Mouse (Mus musculus): Measurements from ENCODE around the gene Gjd3. TPM values are rescaled to one million over a fixed set of nuclear protein-coding genes. Genes with fewer than 3 reads are reported as not detected.

The Gjd3 gene
- polyA plus RNA-seq, 1 experiment = 0.56 TPM

DNA sequence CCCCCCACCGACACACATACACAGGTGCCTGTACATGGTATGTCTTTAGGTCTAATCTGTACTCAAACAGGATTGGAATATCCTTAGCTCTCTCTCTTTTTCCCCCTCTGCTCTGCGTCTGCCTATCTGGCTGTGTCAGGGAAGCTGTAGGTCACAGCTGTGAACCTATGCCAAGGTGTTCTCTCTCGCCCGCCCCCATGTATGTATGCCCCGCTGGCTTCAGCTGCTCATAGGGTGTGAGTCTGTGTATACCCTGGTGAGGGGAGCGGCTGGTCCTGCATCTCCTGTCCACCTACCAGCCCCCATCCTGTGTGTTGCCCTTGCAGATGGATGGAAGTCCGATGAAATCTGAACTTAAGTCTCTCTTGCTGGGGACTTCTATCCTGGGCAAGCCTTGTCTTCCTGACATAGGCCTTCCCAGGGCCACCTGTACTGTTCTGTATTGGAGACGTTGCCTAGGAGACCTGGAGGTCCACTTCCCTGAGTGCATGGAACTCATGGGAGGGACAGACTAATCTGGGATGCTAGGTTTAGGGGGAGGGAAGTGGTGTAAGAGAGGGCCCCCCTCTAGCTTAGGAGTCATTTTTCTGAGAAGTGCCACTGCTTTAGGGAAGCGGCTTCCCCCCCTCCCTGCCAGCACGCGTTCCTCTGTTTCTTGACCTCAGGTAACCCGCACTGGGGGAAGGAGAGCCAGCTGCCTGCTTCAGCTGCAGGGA lies 33.4 kb downstream of the Gjd3 start:
- no peak for DNase-seq (ENCODE audit: low read depth in 1 of 2, low spot score in 2 of 2)
- H3K4me1 ChIP-seq (ENCODE audit: control insufficient read depth, insufficient read depth, insufficient read length) = peaks cover 83% of the 10 kb centered on the region
- no peak overlapping the region for H3K4me3 ChIP-seq (ENCODE audit: extremely low read depth, insufficient read depth, insufficient read length)
- peaks cover 11% of the 10 kb centered on the region for H3K36me3 ChIP-seq (ENCODE audit: control insufficient read depth, insufficient read depth, low read length)
- no peaks in the 10 kb centered on the region for H3K27me3 ChIP-seq (ENCODE audit: control insufficient read depth, insufficient read depth, low read length)
- no peak for TF ChIP-seq POLR2A (IDR thresholded peaks at IDR 0.05; ENCODE audit: low read depth, low read length)
- TF ChIP-seq CTCF (IDR thresholded peaks at IDR 0.05; ENCODE audit: extremely low read depth, insufficient read depth, insufficient read length, insufficient replicate concordance) = no peak
- 43% methylated on average over 12 of the region's 12 CpGs for WGBS
- peak overlapping the region; percentile 78 for H3K27ac ChIP-seq (ENCODE audit: insufficient read depth, low read length)

DNA sequence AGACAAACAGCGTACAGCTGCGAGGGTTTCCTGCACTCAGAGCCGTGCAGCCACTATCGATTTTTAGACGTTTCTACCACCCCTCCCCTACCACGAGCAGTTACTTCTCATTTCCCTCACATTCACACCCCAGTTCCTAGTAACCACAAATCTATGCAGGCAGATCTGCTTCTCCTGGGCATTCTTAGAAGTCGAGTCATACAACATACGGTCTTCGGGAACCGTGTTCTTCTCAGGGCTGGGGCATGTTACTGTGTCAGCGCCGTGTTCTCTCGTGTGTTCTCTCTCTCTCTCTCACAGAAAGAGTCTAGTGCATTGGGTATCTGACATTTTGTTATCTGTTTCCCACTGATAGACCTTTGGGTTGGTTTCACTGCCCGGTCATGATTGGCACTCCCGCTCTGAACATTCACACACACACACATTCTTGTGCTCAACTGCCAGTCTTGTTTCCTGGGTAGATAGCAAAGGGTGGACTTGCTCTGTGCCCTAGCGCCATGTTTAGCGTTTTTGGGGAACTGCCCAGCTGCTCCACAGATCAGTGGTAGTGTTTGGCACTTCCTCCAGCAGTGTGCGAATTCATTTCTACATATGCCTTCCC lies 34.7 kb downstream of the Gjd3 start:
- Histone ChIP-seq H3K27me3 (ENCODE audit: control insufficient read depth, insufficient read depth, low read length) (no peaks in the 10 kb centered on the region), H3K4me1 (ENCODE audit: control insufficient read depth, insufficient read depth, insufficient read length) (peaks cover 82% of the 10 kb centered on the region), H3K4me3 (ENCODE audit: extremely low read depth, insufficient read depth, insufficient read length) (no peak overlapping the region; the same call in 1 of the 2 replicates), H3K27ac (ENCODE audit: insufficient read depth, low read length) (peak overlapping the region; percentile 78), H3K36me3 (ENCODE audit: control insufficient read depth, insufficient read depth, low read length) (peaks cover 11% of the 10 kb centered on the region)
- WGBS = 9% methylated on average over 18 of the region's 18 CpGs
- TF ChIP-seq CTCF (IDR thresholded peaks at IDR 0.05; ENCODE audit: extremely low read depth, insufficient read depth, insufficient read length, insufficient replicate concordance) (no peak), POLR2A (IDR thresholded peaks at IDR 0.05; ENCODE audit: low read depth, low read length) (no peak)
- DNase-seq (ENCODE audit: low read depth in 1 of 2, low spot score in 2 of 2) = no peak

DNA sequence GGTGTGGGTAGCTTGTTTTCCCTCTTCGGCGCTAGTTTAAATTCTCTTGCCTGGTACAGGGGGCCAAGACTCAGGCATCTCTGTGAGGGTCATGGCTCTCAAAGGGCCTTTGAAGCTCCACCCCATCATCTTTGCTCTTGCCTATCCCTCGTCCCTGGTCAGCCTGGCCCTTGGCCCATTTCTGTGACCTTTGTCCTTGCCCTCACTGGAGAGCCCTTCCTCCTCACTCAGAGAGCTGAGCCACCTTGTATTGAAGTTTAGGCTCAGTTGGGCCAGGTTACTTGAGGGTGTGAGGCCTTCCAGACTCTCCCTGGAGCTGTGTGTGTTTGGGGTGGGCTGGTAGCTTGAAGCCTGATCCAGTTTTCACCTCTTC lies 37.2 kb downstream of the Gjd3 start:
- Histone ChIP-seq H3K36me3 (ENCODE audit: control insufficient read depth, insufficient read depth, low read length) (peaks cover 4% of the 10 kb centered on the region), H3K27me3 (ENCODE audit: control insufficient read depth, insufficient read depth, low read length) (no peaks in the 10 kb centered on the region), H3K4me1 (ENCODE audit: control insufficient read depth, insufficient read depth, insufficient read length) (peaks cover 79% of the 10 kb centered on the region), H3K4me3 (ENCODE audit: extremely low read depth, insufficient read depth, insufficient read length) (peak overlapping the region; percentile 11; the same call in 1 of the 2 replicates), H3K27ac (ENCODE audit: insufficient read depth, low read length) (peak overlapping the region; percentile 85)
- no peak for DNase-seq (ENCODE audit: low read depth in 1 of 2, low spot score in 2 of 2)
- 32% methylated on average over 3 of the region's 3 CpGs for WGBS
- TF ChIP-seq POLR2A (IDR thresholded peaks at IDR 0.05; ENCODE audit: low read depth, low read length) = no peak
- TF ChIP-seq CTCF (IDR thresholded peaks at IDR 0.05; ENCODE audit: extremely low read depth, insufficient read depth, insufficient read length, insufficient replicate concordance) = no peak

DNA sequence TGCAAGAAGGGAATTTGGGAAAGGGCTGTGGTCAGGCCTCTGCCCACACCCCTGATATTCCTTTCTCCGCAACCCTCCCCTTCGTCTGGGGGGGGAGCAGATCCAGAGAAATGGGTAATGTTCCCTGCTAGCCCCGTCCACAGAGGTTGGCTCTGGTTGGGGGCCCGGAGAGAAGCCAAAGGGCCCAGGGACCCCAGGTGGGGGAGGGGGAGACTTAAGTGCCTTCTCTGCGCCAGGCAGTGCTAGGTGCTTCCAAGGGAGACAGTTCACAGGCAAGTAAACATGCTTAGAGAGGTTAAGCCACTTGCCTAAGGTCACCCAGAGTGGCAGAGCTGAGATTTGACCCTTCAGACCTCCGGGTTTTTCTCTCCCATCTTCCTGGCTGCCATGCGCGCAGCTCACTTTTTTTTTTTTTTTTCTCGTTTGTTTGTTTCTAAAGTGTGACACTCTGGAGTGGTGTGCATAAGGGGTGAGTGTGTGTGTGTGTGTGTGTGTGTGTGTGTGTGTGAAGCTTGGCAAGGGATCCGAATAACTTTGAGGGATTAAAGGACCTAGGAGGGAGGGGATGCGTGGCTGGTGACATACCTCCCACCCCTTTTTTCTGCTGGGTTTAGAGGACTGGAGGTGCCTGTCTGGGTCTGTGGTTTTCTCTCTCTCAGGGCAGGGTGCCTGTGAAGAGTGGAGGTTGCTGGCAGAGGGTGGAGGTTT lies 37.8 kb downstream of the Gjd3 start:
- H3K36me3 ChIP-seq (ENCODE audit: control insufficient read depth, insufficient read depth, low read length) = no peaks in the 10 kb centered on the region
- peak overlapping the region; percentile 85 for H3K27ac ChIP-seq (ENCODE audit: insufficient read depth, low read length)
- peak overlapping the region; percentile 5; the same call in 1 of the 2 replicates for H3K4me3 ChIP-seq (ENCODE audit: extremely low read depth, insufficient read depth, insufficient read length)
- H3K27me3 ChIP-seq (ENCODE audit: control insufficient read depth, insufficient read depth, low read length) = no peaks in the 10 kb centered on the region
- 38% methylated on average over 11 of the region's 11 CpGs for WGBS
- TF ChIP-seq CTCF (IDR thresholded peaks at IDR 0.05; ENCODE audit: extremely low read depth, insufficient read depth, insufficient read length, insufficient replicate concordance) = no peak
- no peak for TF ChIP-seq POLR2A (IDR thresholded peaks at IDR 0.05; ENCODE audit: low read depth, low read length)
- peaks cover 79% of the 10 kb centered on the region for H3K4me1 ChIP-seq (ENCODE audit: control insufficient read depth, insufficient read depth, insufficient read length)
- DNase-seq (ENCODE audit: low read depth in 1 of 2, low spot score in 2 of 2) = no peak

DNA sequence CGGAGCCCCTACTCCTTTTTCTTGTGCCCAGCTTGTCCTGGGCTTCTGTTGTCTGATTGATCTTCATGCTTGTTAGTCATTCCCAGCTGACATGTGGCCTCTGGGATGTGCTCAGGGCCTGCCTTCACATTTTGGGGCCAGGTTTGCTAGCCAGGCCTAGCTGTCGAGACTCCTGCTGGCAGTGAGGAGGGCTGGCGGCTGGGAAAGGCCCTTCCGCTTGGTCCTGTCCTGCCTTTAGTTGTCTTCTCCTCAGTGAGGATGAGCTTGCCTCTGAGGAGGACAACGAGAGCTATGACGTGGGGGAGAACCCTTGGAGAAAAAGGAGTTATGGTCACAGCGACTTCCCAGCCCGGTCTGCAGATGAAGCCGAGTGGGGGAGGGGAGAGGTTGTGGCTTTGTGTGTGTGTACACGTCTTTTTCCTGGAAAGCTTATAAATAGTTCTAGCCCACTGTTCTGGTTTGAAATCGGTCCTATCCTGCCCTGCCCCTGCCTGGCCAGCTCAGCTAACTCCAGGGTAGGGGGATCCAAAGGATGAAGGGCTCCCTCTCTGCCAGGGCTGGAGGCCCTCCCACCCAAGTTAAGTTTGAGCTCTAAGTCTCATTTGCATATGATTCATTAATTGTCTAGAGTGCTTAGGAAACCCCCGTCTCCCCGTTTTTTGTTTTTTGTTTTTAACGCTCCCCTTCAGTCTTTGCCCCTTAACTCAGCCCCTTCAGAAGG lies 38.9 kb downstream of the Gjd3 start:
- H3K36me3 ChIP-seq (ENCODE audit: control insufficient read depth, insufficient read depth, low read length) = no peaks in the 10 kb centered on the region
- H3K4me1 ChIP-seq (ENCODE audit: control insufficient read depth, insufficient read depth, insufficient read length) = peaks cover 79% of the 10 kb centered on the region
- DNase-seq (ENCODE audit: low read depth in 1 of 2, low spot score in 2 of 2) = no peak
- 21% methylated on average over 14 of the region's 14 CpGs for WGBS
- H3K27me3 ChIP-seq (ENCODE audit: control insufficient read depth, insufficient read depth, low read length) = no peaks in the 10 kb centered on the region
- TF ChIP-seq CTCF (IDR thresholded peaks at IDR 0.05; ENCODE audit: extremely low read depth, insufficient read depth, insufficient read length, insufficient replicate concordance) = no peak
- no peak for TF ChIP-seq POLR2A (IDR thresholded peaks at IDR 0.05; ENCODE audit: low read depth, low read length)
- peak overlapping the region; percentile 85 for H3K27ac ChIP-seq (ENCODE audit: insufficient read depth, low read length)
- peak overlapping the region; percentile 16; the same call in 1 of the 2 replicates for H3K4me3 ChIP-seq (ENCODE audit: extremely low read depth, insufficient read depth, insufficient read length)

DNA sequence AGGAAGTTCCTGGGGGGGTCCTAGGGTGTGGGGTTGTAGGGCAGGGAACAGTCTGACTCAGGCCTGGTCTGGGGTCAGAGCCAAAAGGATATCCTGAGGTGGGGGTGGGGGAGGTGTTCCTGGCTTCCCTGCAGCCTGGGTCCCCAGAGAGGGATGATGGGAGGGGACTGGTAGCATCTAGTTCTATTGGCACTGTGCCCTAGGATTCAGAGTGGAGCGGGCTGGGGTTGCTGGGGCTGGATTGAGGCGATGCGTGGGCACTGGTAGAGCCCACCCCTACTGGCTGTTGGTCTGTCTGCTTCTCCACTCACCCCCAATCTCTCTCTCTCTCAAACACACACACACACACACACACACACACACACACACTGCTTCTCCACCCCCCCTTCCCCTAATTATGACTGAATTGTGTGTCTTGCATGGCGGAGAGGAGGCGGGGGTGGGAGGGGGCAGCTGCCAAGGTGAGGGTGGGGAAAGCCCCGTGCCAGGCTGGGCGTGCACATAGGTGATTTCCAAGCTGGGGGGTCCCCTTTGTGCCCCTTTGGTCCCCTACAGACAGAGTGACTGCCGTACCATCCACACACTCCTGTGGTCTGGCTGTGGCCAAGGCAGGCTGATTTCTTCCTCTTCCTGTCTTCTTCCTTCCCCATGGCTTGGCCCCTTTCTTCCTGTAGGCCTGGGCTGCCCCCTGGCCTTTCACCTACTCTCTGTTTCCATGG lies 39.7 kb downstream of the Gjd3 start:
- Histone ChIP-seq H3K4me1 (ENCODE audit: control insufficient read depth, insufficient read depth, insufficient read length) (peaks cover 73% of the 10 kb centered on the region), H3K27me3 (ENCODE audit: control insufficient read depth, insufficient read depth, low read length) (no peaks in the 10 kb centered on the region), H3K36me3 (ENCODE audit: control insufficient read depth, insufficient read depth, low read length) (no peaks in the 10 kb centered on the region), H3K27ac (ENCODE audit: insufficient read depth, low read length) (peak overlapping the region; percentile 85), H3K4me3 (ENCODE audit: extremely low read depth, insufficient read depth, insufficient read length) (peak overlapping the region; percentile 16; the same call in 1 of the 2 replicates)
- TF ChIP-seq POLR2A (IDR thresholded peaks at IDR 0.05; ENCODE audit: low read depth, low read length) (no peak), CTCF (IDR thresholded peaks at IDR 0.05; ENCODE audit: extremely low read depth, insufficient read depth, insufficient read length, insufficient replicate concordance) (no peak)
- WGBS = 13% methylated on average over 8 of the region's 8 CpGs
- peak; percentile 70 to 79 for DNase-seq (ENCODE audit: low read depth in 1 of 2, low spot score in 2 of 2)

Measured in spleen, adult 2 months (tissue).